Mouse (Mus musculus) ovary, adult 10 weeks (tissue): ENCODE data around the gene Tarbp1. TPM values are rescaled to one million over a fixed set of nuclear protein-coding genes. Genes with fewer than 3 reads are reported as not detected.

ENCODE experiments used
- polyA plus RNA-seq: library from polyadenylated mRNA; stranded (reverse); fragments of 350-450 nt; fragmentation: Illumina TruSeq; extraction: RNeasy Lipid Tissue Mini Kit (QIAGEN cat#74804); gene quantifications from one replicate; pipeline ENCODE4 v1.2.3, GENCODE M21; 2014

The Tarbp1 gene
- 7.1 TPM for polyA plus RNA-seq

GRCm38 (mm10) chr8:126474299-126475187 is at the start of gene Tarbp1:
Gene Tarbp1, minus strand, starts transcription at chr8:126475065.

GRCm38 (mm10) chr8:126422174-126422919 is 52.5 kb downstream of the Tarbp1 start, which contains the start of gene Coa6:
Gene Coa6, plus strand, starts transcription at chr8:126422515.

Other genes with a start within 250 kb of the Tarbp1 start
- gene Slc35f3, start 176.5 kb downstream of the Tarbp1 start, polyA plus RNA-seq, result not detected
- 45.5 TPM for gene Coa6, start 52.5 kb downstream of the Tarbp1 start, polyA plus RNA-seq
- 34.7 TPM for gene Irf2bp2, start 118.9 kb upstream of the Tarbp1 start, polyA plus RNA-seq